Mouse (Mus musculus) embryo, embryonic 10 days (tissue): ENCODE data around the gene Kcnj12.
A peak's percentile ranks its signal among the peaks of the same experiment; 100 is the strongest.

Experiments used
- DNase-seq: peaks from one replicate; pipeline ENCODE4 v3.0.0-alpha.2; 2015; ENCODE audit warnings: low spot score

The Kcnj12 gene

DNA sequence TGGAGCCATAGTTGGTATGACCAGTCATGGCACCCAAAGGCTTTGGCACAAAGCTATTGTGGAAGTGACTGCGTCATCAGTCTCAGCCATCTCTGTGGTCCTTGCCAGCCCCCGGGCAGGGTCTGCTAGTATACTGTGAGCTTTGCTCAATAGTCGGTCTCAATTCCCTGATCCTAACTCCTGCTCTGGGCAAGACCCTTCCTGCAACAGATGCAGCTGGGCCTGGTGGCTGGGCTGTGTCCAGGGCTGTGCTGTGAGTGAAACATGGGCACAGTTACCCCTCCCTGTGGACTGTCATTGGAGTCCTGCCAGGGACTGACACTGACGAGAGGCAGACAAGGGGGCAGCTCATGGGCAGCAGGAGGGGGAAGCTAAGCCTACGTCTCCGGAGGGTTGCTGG lies 2.6 kb downstream of the Kcnj12 start:
- DNase-seq = no peak

DNA sequence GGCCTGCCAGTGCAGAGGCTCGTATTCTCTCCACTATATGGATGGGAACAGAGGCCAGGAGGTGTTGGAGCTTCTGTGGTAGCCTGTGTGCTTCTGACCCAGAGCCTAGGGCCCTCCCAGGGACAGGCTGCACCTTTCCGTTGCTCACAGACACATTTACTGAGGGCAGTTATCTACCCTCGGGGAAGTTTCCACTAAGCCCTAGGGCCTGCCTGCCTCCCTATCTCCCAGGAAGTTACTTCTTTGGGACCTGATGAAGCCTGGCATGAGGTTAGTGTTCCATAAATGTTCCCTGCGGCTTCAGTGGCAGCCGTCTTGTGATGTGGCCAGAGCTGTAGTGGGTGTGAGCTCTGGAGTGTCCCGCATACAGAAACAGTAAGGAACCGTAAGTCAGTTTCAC lies 3.2 kb downstream of the Kcnj12 start:
- DNase-seq = no peak

DNA sequence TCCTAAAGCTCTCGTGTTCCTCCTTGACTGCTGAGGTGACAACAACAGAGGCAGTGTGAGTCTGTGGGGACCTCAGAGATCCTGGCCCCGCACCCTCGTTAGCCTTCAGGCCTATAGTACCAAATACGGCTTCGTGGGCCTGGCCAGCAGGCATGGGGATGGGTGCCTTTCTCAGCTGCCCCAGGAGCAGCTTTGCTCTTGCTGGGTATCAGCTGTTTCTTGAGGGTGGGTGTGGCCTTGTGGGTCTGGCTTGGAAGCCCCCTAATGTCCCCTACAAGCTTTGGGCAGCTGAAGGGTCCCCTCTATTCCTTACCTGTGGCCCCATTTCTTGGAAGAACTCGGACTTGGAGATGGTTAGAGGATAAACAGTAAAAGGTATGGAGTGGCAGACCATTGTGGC lies 4.0 kb downstream of the Kcnj12 start:
- no peak for DNase-seq

DNA sequence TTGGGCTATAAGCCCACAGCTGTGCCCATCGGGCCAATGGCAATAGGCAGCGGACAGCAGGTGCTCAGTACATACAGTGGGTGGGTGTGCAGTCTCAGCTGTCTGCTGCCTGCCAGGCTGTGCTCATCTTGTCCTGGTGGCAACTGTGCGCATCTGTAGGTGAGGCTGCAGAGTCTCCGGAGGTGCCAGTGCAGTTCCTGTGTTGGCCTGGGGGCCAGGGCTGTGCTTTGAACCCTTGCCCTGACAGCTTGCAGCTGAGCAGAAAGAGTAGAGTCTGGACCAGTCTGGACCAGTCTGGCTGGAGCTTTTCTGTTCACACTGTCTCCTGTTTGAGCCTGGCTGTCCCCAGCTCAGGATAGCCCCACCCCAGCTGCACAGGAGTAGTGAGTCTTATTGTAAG lies 4.8 kb downstream of the Kcnj12 start:
- no peak for DNase-seq

DNA sequence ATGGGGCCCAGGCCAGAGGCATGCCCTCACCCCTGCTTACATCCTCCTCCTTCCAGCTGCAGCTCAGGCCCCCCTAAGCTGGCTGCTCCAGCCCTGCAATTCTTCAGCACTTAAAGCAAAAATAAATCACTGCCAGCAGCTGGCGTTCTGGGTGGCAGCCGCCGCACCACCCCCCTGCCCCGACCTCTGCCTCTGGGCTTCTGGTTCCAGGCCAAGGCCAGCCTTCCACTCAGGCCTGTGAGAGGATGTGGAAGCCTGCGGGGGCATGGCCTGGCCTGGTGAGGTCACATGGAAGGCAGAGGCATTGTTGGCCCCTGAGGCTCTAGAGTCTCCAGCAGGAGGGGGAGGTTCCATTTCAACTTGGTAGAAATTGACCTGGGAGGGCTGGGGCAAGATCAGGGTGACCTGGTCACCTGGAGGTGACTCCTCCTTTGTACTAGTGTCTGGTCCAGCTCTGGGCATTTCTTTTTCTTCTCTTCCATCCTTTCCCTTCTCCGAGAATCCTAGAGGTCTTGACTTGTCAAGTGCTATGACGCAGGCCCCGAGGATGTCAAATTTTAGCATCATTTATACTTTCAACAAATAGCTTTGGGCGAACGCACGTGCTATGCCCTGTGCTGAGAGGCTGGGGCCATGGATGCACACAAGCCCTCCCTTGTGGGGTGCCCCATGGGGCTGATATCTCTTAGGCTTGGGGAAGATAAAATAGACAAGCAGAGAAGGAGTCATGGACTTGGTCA lies 6.0 kb downstream of the Kcnj12 start:
- peak; percentile 51 for DNase-seq

DNA sequence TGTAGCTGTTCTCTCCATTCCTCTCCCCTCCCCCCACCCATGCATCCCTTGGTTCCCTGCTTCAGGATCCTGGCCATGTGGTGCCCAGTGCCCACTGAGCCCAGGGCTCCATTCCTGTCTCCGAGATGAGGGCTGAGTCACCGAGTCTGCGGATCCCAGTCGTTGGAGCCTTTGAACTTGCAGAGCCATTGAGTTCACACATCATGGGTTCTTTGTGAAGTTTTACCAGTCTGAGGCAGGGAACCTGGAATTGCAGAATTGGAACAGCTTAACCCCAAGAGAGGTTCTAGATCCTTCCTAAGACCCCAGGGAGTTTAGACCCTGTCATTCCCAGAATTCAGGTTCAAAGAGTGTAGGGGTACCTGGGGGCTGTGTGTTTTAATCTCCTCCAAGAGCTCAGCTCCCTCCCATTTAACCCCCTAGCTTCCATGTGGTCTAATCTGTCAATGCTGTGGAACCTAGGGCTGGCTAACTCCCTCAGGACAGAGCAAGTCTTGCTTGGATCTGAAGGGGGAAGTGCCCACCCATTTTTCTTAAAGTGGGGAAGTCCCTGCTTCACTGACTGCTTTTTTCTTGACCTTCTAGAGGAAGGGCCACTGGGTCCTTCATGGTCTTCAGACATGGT lies 6.9 kb downstream of the Kcnj12 start:
- no peak for DNase-seq

DNA sequence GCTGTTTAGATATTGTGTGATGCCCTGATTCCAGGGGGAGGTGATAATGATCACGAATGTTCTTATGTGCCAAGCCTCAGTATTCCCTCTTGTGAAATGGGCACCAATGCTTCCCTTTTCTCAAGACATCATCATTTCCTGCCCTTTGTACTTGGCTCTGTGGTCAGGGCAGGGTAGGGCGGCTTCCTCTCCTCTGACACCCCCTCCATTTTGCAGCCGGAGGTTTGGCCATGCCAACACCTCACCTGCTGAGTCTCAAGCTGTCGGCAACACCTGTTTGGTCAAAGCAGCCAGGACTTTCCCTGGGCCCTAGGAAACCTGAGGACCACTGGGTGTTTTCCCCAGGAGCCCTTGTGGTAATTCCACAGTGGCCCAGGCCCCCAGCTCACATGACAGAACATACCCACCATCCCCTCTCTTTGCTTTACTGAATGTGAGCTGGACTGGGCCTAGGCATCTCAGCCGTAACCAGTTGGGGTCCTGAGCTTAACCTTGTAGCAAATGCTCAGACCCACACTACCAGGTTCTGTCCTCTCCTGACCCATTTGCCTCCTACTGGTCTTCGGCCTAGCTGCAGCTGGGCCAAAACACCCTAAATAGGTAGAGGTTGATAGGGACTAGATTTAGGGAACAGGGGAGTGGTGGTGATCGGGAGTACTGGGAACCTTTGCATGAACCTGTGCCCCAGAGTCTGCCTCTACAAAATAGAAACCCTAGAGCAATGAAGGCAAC lies 7.7 kb downstream of the Kcnj12 start:
- no peak for DNase-seq

DNA sequence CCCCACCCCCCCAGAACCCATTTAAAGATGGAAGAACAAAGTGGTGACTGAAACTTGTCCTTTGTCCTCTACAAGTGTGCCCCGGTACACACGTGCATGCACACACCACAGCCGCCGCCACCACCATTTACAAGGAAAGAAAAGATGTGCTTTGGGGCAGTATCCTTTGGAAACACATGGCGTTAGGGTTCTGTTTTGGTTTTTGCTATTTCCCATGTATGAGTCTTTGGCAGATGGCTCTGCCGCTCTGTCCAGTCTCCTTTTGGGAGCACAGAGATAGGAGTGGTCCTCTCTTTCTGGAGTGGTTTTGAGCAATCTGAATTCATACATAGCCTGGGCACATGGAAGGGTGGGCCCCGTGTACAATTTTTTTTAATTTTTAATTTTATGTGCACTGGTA lies 8.8 kb downstream of the Kcnj12 start:
- no peak for DNase-seq

DNA sequence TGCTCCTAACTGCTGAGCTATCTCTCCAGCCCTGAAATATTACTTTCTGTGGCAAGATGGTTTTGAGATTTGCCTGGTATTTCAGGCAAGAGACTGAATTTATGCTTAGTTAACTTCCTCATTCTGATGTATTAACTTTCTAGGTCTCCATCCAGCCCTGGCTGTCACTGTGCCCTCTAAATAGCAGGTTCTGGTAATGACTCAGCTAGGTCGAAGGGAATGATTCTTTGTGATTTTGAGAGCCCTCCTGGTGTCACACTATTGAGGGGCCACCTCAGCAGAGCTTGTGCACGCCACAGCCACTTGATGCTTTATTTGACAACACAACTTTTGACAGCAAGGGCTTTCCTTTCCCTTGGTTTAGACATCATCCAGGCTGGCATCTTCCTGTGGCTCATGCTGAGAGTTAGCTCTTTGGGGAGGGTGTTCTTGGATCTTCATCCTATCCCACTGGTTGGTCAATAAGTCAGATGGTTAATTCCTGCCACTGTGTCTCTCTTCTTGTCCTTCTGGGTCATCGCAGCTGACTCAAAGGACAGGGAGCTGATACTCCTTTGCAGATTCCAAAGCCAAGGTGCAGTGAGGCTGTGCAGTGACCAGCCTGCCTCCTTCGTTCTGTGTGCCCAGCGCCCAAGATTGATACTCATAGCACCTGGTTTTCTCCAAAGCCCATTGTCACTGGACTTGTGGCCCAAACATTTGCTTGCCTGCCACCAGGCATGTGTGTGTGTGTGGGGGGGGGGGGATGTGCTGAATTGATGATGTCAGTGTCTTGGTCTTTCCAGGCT lies 9.5 kb downstream of the Kcnj12 start:
- DNase-seq = no peak

DNA sequence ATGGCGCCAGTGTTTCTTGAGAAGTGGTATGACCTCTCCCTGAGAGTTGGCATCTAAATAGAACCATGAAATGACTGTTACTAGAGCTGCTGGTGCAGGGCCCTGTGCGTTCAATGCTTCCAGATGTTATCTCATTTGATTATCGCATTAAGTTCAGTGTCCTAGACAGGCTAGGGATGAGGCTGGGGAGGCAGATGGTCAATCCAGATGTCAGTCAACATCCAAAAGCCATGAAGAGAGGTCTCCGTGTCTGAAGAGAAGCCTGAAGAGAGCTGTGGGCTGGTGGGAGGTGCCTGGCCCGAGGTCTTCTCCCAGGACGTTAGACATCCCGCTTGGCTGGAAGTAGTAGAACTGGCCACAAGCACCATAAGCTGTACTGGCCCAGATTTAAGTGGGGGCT lies 10.1 kb downstream of the Kcnj12 start:
- DNase-seq = no peak

DNA sequence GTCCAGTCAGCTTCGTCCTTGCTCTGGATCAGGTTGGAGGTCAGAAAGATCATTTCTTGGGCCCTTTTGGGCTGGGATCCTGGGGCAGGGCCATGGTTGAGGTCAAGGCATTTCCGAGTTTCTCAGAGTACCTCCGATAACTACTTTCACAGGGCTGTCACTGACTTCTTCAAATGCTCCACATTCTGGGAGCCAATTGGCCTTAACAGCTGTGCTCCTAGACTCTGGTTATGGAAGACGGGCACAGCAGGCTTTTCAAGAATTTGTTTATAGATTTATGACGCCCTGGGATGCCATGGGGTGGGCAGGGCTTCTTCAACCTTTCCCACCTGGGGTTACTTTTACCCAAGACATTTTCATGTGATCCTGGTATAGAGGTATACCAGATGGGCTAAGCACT lies 10.8 kb downstream of the Kcnj12 start:
- DNase-seq = no peak

DNA sequence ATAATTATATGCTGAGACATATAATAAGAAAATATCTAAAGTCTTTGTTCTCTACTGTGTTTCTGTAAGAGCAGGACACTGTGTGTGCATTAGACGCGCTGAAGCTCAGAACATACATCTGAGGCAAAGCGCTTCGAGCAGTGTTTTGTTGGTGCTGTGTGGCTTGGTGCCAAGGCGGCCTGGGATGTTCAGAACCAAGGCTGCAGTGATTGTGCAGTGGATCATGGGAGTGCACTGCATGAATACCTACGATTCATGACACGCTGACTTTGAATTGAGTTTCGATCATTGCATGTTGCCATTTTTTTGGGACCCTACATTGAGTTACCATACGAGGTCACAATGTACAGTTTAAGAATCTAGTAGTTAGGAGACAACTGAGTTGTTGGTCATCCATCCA lies 14.3 kb downstream of the Kcnj12 start:
- no peak for DNase-seq

DNA sequence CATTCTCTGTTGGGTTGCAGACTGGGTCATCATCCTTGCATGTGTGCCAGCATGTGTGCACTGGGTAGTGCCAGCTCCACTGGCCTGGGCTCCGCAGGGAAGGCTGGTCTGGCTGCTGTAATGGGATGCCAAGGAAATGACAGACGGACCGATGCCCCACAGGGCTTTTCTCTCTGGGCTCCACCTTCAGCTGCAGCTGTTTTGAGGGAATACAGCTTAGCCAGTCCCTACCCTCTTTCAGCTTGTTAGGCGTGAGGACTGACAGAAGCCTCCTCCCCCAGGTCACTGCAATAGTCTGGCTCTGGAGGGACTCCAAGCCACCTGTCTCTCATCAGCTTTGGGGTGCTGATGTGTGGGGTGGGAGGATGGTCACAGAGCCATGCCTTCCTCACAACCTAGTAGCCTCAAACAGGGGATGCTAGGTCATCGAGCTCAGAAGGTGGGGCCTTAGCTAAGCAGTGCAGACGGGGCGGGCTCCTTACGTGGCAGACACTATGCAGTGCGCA lies 16.0 kb downstream of the Kcnj12 start:
- DNase-seq = no peak

DNA sequence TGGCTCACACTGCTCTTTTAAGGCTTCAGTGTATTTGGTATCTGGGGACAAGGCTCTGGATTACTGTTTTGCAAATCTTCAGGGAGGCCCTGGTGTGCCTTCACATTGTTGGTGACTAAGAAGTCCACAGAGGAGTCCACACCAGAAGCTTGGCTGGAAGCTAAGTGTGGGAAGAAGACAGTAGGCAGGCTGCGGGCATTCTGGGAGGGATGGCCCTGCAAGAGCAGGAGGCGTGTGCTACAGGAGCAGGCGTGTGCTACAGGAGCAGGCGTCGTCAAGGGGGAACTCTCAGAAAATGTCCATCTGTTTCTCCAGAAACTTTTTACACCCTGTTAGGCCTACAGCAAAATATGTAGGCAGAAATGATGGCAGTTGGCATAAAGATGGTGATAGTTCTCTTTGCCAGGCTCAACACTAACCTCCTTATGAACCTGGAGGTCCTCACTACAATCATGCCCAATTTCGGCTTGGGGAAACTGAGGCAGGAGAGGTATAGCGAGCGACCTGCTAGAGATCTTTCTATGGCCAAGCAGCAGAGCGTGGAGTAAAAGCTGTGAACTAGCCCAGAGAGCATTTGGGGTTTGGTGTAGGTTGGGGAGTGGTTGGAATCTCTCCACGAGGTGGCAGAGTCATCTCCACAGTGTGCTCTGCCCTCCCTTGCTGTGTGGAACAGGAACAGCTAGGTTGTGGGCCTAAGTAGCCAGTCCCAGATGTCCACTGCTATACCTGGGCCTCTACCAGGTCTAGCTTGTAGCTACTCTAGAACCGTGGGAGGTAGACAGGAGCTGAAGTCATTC lies 18.7 kb downstream of the Kcnj12 start:
- no peak for DNase-seq

DNA sequence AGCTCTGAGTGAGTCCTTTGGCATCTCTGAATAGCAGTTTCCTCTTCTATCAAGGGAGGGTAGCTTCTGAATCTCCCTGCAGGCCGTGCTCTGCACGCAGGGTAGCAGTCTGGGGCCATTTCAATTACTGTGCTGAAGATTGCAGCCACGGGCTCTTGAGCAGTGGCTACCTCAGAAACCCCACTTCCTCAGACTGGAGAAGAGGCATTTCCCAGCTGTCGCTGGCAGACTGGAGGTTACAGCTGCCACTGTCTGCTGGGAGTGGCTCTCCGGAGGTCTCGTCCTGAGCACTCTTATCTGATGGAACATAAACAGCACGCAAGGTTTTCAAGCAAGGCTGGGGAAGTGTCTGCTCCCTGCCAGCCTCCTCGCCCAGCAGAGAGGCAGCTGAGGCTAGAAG lies 20.2 kb downstream of the Kcnj12 start:
- DNase-seq = no peak

DNA sequence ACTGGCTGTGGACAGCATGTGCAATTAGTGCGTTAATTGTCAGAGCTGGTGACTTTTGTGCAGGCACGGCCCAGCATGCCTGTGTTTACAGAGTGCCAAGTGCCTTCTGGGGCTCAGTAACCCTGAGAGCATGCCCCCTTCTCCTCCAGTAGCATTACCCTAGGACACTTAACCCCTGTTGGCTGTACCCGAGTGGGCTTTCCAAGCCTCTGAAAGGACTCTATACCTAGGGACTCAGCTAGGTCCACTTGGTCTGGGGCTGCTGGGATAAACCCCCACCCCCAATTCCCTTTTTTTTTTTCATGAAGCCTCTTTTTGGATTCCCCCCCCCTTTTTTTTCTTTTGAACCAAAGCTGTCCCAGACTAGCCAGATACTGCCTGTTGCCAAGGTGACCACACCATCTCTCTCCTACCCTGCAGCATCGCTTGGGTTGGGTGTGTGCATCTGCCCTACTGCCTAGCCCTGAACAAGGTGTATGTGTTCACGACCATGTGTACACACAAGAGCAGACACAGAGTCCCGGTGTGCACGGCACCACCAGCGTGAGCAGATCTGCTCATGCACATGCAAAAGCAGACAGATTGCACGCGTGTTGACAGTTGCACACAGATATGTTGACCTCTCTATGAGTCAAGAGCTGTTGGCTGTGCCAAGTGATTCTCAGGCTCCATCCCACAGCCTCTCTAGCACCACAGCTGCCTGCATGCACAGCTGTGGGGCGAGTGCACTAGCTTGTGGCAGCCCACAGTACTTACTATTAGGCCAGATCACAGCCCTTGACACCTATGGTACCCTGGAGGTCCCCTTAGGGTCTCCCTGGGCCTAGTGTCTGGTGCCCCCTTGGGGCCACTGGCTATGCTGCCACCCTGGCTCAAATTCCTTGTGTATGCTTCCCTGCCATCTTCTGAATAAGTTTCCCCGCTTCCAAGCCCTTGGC lies 21.0 kb downstream of the Kcnj12 start:
- peak; percentile 61 for DNase-seq

DNA sequence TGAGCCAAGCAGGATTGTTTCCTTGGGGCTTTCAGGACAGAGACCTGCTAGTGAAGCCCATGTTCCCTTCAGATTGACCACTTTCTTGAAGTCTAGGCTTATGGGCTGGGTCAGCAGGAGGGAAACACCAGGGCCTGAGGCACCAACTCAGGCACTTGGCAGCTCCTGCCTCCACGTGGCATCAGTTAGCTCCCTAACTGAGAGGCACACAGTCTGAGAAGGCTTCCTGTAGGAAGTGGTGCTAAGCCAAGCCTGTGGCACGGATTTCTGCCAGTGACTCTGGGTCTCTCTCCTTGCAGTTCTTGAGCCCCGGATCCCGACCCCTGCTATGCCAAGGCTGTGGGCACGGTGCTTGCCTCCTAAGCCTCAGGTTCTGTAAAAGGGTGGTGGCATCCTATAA lies 22.4 kb downstream of the Kcnj12 start:
- DNase-seq = no peak

DNA sequence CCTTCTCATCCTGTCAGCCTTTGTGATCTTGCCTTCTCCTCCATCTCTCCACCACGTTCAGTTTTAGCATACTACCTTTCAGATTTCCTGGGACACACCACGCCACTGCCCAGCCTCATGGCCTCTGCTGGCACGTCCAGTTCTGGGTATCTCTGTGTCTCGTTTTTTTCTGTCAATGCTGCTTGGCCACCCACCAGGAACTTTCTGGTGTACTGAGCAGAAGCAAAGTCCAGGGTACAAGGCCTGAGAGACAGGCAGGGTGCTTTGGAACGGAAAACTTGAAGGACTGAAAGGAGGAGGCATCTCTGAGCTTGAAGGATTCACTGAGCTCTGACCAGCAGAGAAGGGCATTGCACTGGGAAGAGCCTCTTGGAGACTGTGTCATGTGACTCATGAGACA lies 25.1 kb downstream of the Kcnj12 start:
- no peak for DNase-seq

DNA sequence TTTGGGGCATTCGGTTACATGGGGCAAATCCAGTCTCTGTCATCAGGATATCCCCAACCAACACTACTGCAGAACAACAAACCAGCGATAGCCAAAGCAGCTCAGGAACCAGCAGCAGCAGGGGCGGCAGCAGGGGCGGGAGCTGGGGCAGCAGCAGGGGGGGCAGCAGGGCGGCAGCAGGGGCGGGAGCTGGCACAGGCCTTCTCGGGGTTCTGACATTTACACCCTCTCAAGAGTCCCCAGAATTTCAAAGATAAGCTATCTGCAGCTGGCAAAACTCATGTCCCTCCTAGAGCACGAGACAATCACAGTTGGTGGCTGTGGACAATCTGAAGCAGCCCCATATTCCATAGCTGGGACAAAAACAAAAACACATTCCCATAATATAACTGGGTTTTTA lies 28.8 kb downstream of the Kcnj12 start:
- no peak for DNase-seq

DNA sequence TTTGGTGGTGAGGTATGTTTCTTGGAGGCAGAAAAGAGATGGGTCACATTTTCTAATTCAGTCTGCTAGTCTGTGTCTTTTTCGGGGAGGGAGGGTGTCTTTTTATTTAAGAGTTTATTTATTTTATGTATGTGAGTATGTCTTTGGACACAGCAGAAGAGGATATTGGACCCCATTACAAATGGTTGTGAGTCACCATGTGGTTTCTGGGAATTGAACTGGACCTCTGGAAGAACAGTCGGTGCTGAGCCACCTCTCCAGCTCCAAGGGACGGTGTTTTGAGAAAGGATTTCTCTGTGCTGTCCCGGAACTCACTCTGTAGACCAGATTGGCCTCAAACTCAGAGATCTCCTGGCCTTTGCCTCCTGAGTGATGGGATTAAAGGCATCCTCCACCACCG lies 34.5 kb downstream of the Kcnj12 start:
- DNase-seq = no peak
